Mouse (Mus musculus) CD4-positive naive resting alpha-beta T cell, adult 57 days (primary cell): ENCODE data around the gene Myoz1. TPM values are rescaled to one million over a fixed set of nuclear protein-coding genes. Genes with fewer than 3 reads are reported as not detected.

Experiments used
- total RNA-seq: library from RNA; stranded (reverse); gene quantifications from one replicate; pipeline ENCODE4 v1.2.4, GENCODE M21; 2023

The Myoz1 gene
- not detected for total RNA-seq

GRCm38 (mm10) chr14:20656361-20656760 is at the start of gene Myoz1:
Myoz1 (minus strand) TSS chr14:20656540.

GRCm38 (mm10) chr14:20702741-20703381 is 46.5 kb upstream of the Myoz1 start, which contains the start of gene Chchd1:
Chchd1 (plus strand) TSS chr14:20703006.

DNA sequence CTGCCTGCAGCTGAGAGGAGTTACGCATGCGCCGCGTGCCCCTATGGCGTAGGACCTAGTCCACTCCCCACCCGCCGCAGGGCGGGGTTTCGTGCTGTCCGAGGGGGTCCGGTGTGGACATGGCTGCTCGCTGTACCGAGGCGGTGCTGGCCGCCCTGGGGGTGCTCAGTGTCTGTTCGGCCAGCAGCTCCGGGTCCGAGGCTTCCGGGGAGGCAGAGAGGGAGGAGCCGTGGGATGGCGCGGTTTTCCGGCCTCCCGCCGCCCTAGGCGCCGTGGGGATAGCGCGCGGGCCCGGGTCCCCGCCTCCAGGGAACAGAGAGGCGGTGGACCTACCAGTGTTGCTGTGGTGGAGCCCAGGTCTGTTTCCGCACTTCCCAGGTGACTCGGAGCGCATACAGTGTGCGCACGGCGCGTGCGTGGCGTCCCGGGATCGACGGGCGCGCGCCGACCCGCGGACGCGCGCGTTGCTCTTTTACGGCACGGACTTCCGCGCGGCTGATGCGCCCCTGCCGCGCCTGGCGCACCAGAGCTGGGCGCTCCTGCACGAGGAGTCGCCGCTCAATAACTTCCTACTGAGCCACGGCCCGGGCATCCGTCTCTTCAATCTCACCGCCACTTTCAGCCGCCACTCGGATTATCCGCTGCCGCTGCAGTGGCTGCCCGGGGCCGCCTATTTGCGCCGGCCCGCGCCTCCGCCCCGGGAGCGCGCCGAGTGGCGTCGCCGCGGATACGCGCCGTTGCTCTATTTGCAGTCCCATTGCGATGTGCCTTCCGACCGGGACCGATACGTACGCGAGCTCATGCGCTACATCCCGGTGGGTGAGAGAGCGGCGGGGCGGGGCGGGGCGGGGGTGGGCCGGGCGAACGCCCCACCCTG is 38.8 kb upstream of the Myoz1 start, which contains the start of gene Fut11:
Gene Fut11, plus strand, starts transcription at position 85 of the 877 bp plus-strand sequence.

DNA sequence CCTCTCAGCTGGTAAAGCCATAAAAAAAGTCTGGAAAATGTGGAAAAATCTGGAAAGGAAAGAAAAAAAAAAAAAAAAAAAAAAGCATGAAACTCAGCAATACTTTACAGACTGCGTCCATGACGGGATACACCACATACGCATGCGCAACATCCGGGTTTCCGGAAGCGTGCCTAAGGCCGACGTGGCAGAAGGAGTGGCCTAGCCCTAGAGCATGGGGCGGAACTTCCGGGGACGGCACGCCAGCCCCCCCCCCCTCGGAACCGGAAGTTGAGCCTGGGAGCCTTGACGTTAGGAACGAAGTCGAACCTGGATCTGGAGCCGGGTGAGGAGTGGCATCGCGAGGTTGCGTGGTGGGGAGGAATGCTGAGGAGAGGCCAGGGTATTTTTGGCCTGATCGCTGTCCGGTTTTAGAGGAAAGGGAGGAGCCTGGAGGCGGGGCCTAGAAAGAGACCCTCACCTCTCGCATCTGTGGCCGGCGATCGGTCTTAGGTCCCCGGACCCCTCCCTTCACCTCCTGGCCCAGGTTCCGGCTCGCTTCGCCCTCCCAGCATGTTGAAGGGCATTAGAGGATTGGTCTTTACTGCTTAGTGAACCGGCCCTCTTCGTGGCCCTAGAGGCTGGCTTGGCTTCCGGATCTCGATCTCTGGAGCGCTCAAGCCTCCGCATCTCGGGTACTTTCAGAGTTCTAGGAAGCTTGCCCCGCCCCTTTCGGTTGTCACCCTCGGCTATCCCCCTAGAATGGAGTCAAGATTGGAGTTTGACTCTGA is 17.9 kb upstream of the Myoz1 start, which contains the start of gene Sec24c:
Gene Sec24c, plus strand, starts transcription at position 245 of the 770 bp plus-strand sequence.

GRCm38 (mm10) chr14:20668154-20668810 is 11.9 kb upstream of the Myoz1 start, which contains the start of gene Synpo2l:
Synpo2l (minus strand) TSS chr14:20668354.

DNA sequence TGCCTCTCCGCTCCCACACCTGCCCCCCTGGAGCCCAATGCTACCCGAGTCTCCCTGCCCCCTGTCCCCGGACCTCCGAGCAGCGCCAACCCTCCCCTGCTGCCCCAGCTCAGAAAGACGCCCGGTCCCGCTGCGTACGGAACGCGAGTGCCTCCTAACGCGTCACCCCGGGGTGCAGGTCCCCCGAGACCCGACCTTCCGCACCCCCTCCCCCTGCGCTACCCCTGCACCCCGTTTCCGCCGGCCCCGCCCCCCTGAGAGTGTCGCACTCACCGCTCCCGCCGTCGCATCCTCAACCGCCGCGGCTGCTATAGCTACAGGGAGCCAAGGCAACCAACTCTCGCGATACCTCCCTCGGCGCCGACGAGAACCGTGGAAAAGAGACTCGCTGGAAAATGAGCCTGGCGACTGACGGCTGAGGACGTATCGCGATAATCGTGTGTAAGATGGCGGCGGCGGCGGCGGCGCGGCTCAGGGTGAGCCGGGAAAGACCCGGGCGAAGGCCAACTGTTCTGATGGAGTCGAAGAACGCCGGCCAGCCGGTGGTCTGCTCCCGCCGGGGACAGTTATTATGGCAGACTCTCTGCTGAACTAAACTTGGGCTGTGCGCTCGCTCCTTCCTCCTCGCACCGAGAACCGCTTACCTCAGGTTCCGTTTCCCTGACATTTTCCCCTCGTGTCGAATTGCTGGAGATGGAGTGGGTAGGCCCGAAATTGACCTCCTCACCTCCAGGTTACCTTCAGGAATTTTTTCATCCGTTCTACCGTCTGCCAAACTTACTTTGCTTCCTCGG is 15.5 kb downstream of the Myoz1 start, which contains the start of gene Usp54:
Gene Usp54, minus strand, starts transcription at position 420 of the 794 bp plus-strand sequence.

Other genes starting within 250 kb of the Myoz1 start
- gene Cfap70, start 204.3 kb downstream of the Myoz1 start, total RNA-seq: not detected
- 33.3 TPM for gene Anxa7, start 176.4 kb downstream of the Myoz1 start, total RNA-seq
- 9.3 TPM for gene Mss51, start 159.6 kb downstream of the Myoz1 start, total RNA-seq
- gene Ppp3cb, start 110.0 kb downstream of the Myoz1 start, total RNA-seq: 92.8 TPM
- gene Usp54, start 15.5 kb downstream of the Myoz1 start, total RNA-seq: 6.4 TPM
- gene Synpo2l, start 11.8 kb upstream of the Myoz1 start, total RNA-seq: not detected
- 249 TPM for gene Sec24c, start 17.8 kb upstream of the Myoz1 start, total RNA-seq
- 5.3 TPM for gene Fut11, start 38.4 kb upstream of the Myoz1 start, total RNA-seq
- gene Chchd1, start 46.5 kb upstream of the Myoz1 start, total RNA-seq: 36.5 TPM
- 151 TPM for gene Zswim8, start 51.0 kb upstream of the Myoz1 start, total RNA-seq
- gene Ndst2, start 78.0 kb upstream of the Myoz1 start, total RNA-seq: 50.9 TPM
- 51.7 TPM for gene Camk2g, start 137.5 kb upstream of the Myoz1 start, total RNA-seq
- 0.44 TPM for gene Plau, start 180.1 kb upstream of the Myoz1 start, total RNA-seq